Mouse (Mus musculus): ENCODE results near the gene Pold3. TPM values are rescaled to one million over a fixed set of nuclear protein-coding genes. Genes with fewer than 3 reads are reported as not detected.

Gene Pold3
- polyA plus RNA-seq, 1 experiment: 27.3 TPM

GRCm38 (mm10) chr7:100126514-100126913 is 5.1 kb upstream of the Pold3 start:
- DNase-seq: no peak
- WGBS: 91% methylated on average over 7 of the region's 7 CpGs
- H3K27ac ChIP-seq (ENCODE audit: insufficient read depth, low read length): no peak overlapping the region

GRCm38 (mm10) chr7:100125166-100125565 is 3.8 kb upstream of the Pold3 start:
- Histone ChIP-seq H3K4me3 (replicated peaks; ENCODE audit: insufficient read depth, low read depth, low read length) (no peak overlapping the region), H3K27me3 (ENCODE audit: control insufficient read depth, insufficient read depth, low read length) (no peaks in the 10 kb centered on the region), H3K27ac (ENCODE audit: insufficient read depth, low read length) (no peak overlapping the region), H3K4me1 (ENCODE audit: control insufficient read depth, insufficient read depth, low read length) (no peaks in the 10 kb centered on the region)
- 68% methylated on average over 4 of the region's 4 CpGs for WGBS
- no peak for DNase-seq
- TF ChIP-seq POLR2A (IDR thresholded peaks at IDR 0.05; ENCODE audit: borderline replicate concordance, insufficient read depth, low read length) (no peak), CTCF (IDR thresholded peaks at IDR 0.05; ENCODE audit: borderline replicate concordance, insufficient read depth, low read depth, low read length) (no peak)

More at GRCm38 (mm10) chr7:100126514-100126913, 5.1 kb upstream of the Pold3 start:
- TF ChIP-seq POLR2A (IDR thresholded peaks at IDR 0.05; ENCODE audit: borderline replicate concordance, insufficient read depth, low read length) (no peak), CTCF (IDR thresholded peaks at IDR 0.05; ENCODE audit: borderline replicate concordance, insufficient read depth, low read depth, low read length) (no peak)
- H3K4me3 ChIP-seq (replicated peaks; ENCODE audit: insufficient read depth, low read depth, low read length): no peak overlapping the region
- no peaks in the 10 kb centered on the region for H3K4me1 ChIP-seq (ENCODE audit: control insufficient read depth, insufficient read depth, low read length)
- no peaks in the 10 kb centered on the region for H3K27me3 ChIP-seq (ENCODE audit: control insufficient read depth, insufficient read depth, low read length)

- WGBS: 74% methylated on average over 2 of the region's 2 CpGs
- H3K4me3 ChIP-seq (replicated peaks; ENCODE audit: insufficient read depth, low read depth, low read length): no peak overlapping the region
- H3K27ac ChIP-seq (ENCODE audit: insufficient read depth, low read length): no peak overlapping the region
- TF ChIP-seq CTCF (IDR thresholded peaks at IDR 0.05; ENCODE audit: borderline replicate concordance, insufficient read depth, low read depth, low read length) (peak; percentile 46), POLR2A (IDR thresholded peaks at IDR 0.05; ENCODE audit: borderline replicate concordance, insufficient read depth, low read length) (no peak)
- H3K27me3 ChIP-seq (ENCODE audit: control insufficient read depth, insufficient read depth, low read length): no peaks in the 10 kb centered on the region
- peak; percentile 14 to 30 for DNase-seq
- H3K4me1 ChIP-seq (ENCODE audit: control insufficient read depth, insufficient read depth, low read length): no peaks in the 10 kb centered on the region
Observed at GRCm38 (mm10) chr7:100124211-100124610, 2.8 kb upstream of the Pold3 start.

- WGBS: 48% methylated on average over 6 of the region's 6 CpGs
- peak; percentile 16 to 17 for DNase-seq
Observed at GRCm38 (mm10) chr7:100123486-100123885, 2.1 kb upstream of the Pold3 start.

GRCm38 (mm10) chr7:100120791-100121261 is 539 bp downstream of the Pold3 start:
- DNase-seq: no peak
- WGBS: 1% methylated on average over 25 of the region's 25 CpGs
- no peaks in the 10 kb centered on the region for H3K27me3 ChIP-seq (ENCODE audit: control insufficient read depth, insufficient read depth, low read length)
- no peak for TF ChIP-seq POLR2A (IDR thresholded peaks at IDR 0.05; ENCODE audit: borderline replicate concordance, insufficient read depth, low read length)
- TF ChIP-seq CTCF (IDR thresholded peaks at IDR 0.05; ENCODE audit: borderline replicate concordance, insufficient read depth, low read depth, low read length): no peak
- H3K4me3 ChIP-seq (replicated peaks; ENCODE audit: insufficient read depth, low read depth, low read length): peak overlapping the region; percentile 81
- no peaks in the 10 kb centered on the region for H3K4me1 ChIP-seq (ENCODE audit: control insufficient read depth, insufficient read depth, low read length)
- no peak overlapping the region for H3K27ac ChIP-seq (ENCODE audit: insufficient read depth, low read length)

More at GRCm38 (mm10) chr7:100123486-100123885, 2.1 kb upstream of the Pold3 start:
- Histone ChIP-seq H3K4me1 (ENCODE audit: control insufficient read depth, insufficient read depth, low read length) (no peaks in the 10 kb centered on the region), H3K27me3 (ENCODE audit: control insufficient read depth, insufficient read depth, low read length) (no peaks in the 10 kb centered on the region), H3K27ac (ENCODE audit: insufficient read depth, low read length) (no peak overlapping the region), H3K4me3 (replicated peaks; ENCODE audit: insufficient read depth, low read depth, low read length) (no peak overlapping the region)
- no peak for TF ChIP-seq POLR2A (IDR thresholded peaks at IDR 0.05; ENCODE audit: borderline replicate concordance, insufficient read depth, low read length)
- peak; percentile 57 for TF ChIP-seq CTCF (IDR thresholded peaks at IDR 0.05; ENCODE audit: borderline replicate concordance, insufficient read depth, low read depth, low read length)

GRCm38 (mm10) chr7:100114279-100114678 is 7.1 kb downstream of the Pold3 start:
- Histone ChIP-seq H3K27ac (ENCODE audit: insufficient read depth, low read length) (no peak overlapping the region), H3K4me1 (ENCODE audit: control insufficient read depth, insufficient read depth, low read length) (no peaks in the 10 kb centered on the region; the same call in 1 of the 2 replicates), H3K4me3 (replicated peaks; ENCODE audit: insufficient read depth, low read depth, low read length) (no peak overlapping the region), H3K27me3 (ENCODE audit: control insufficient read depth, insufficient read depth, low read length) (no peaks in the 10 kb centered on the region)
- 93% methylated on average over 6 of the region's 6 CpGs for WGBS
- TF ChIP-seq POLR2A (IDR thresholded peaks at IDR 0.05; ENCODE audit: borderline replicate concordance, insufficient read depth, low read length): no peak
- no peak for TF ChIP-seq CTCF (IDR thresholded peaks at IDR 0.05; ENCODE audit: borderline replicate concordance, insufficient read depth, low read depth, low read length)
- no peak for DNase-seq

- TF ChIP-seq CTCF (IDR thresholded peaks at IDR 0.05; ENCODE audit: borderline replicate concordance, insufficient read depth, low read depth, low read length): no peak
- TF ChIP-seq POLR2A (IDR thresholded peaks at IDR 0.05; ENCODE audit: borderline replicate concordance, insufficient read depth, low read length): no peak
- Histone ChIP-seq H3K27me3 (ENCODE audit: control insufficient read depth, insufficient read depth, low read length) (no peaks in the 10 kb centered on the region), H3K4me1 (ENCODE audit: control insufficient read depth, insufficient read depth, low read length) (no peaks in the 10 kb centered on the region; the same call in 1 of the 2 replicates), H3K27ac (ENCODE audit: insufficient read depth, low read length) (no peak overlapping the region), H3K4me3 (replicated peaks; ENCODE audit: insufficient read depth, low read depth, low read length) (no peak overlapping the region)
- no peak for DNase-seq
- WGBS: 69% methylated on average over 7 of the region's 7 CpGs
Observed at GRCm38 (mm10) chr7:100113821-100114220, 7.5 kb downstream of the Pold3 start.

- Histone ChIP-seq H3K4me3 (replicated peaks; ENCODE audit: insufficient read depth, low read depth, low read length) (no peak overlapping the region), H3K27ac (ENCODE audit: insufficient read depth, low read length) (no peak overlapping the region), H3K4me1 (ENCODE audit: control insufficient read depth, insufficient read depth, low read length) (no peaks in the 10 kb centered on the region; the same call in 1 of the 2 replicates), H3K27me3 (ENCODE audit: control insufficient read depth, insufficient read depth, low read length) (no peaks in the 10 kb centered on the region)
- 62% methylated on average over 10 of the region's 10 CpGs for WGBS
- no peak for DNase-seq
- TF ChIP-seq POLR2A (IDR thresholded peaks at IDR 0.05; ENCODE audit: borderline replicate concordance, insufficient read depth, low read length) (no peak), CTCF (IDR thresholded peaks at IDR 0.05; ENCODE audit: borderline replicate concordance, insufficient read depth, low read depth, low read length) (no peak)
Observed at GRCm38 (mm10) chr7:100111506-100111905, 9.9 kb downstream of the Pold3 start.
